Mouse (Mus musculus) kidney, adult 2 months (tissue): ENCODE measurements around the gene Pim2.

Experiments
- CTCF ChIP-seq: fragments of 200-500 bp; conservative IDR thresholded peaks from 2 replicates; pipeline ENCODE4 v1.5.1; 2011; ENCODE audit warnings: low read depth, mild to moderate bottlenecking, control low read depth, low read length, moderate library complexity, mixed read lengths; ENCODE audit not compliant: insufficient read depth, insufficient read length
- POLR2A ChIP-seq: fragments of 200-500 bp; IDR thresholded peaks from one replicate; pipeline ENCODE4 v1.6.1; 2011; ENCODE audit warnings: low read depth, low read length, control low read depth

- TF ChIP-seq CTCF (no peak), POLR2A (no peak)
Measured at GRCm38 (mm10) chrX:7927116-7927515, 49.1 kb downstream of the Pim2 start.
